Mouse (Mus musculus) forebrain, embryonic 10.5 days (tissue): Measurements from ENCODE around the gene Vstm2l. TPM values are rescaled to one million over a fixed set of nuclear protein-coding genes. Genes with fewer than 3 reads are reported as not detected.

Experiments used
- DNase-seq: peaks from one replicate; pipeline ENCODE4 v3.0.0-alpha.2; 2017; ENCODE audit warnings: low spot score; ENCODE audit errors: extremely low spot score
- H3K27ac ChIP-seq: fragments of 300-500 bp; sonication (generic); 2 replicates; pipeline ENCODE4 v1.5.1; 2016; ENCODE audit warnings: mild to moderate bottlenecking
- H3K27me3 ChIP-seq: fragments of 300-500 bp; sonication (generic); 2 replicates; pipeline ENCODE4 v1.6.1; 2016; ENCODE audit warnings: mild to moderate bottlenecking; ENCODE audit not compliant: poor library complexity, severe bottlenecking
- H3K36me3 ChIP-seq: fragments of 300-500 bp; sonication (generic); replicated peaks from 2 replicates; pipeline ENCODE4 v1.6.1; 2016; ENCODE audit warnings: mild to moderate bottlenecking, moderate library complexity
- H3K4me1 ChIP-seq: fragments of 300-500 bp; sonication (generic); 2 replicates; pipeline ENCODE4 v1.6.1; 2016
- H3K4me3 ChIP-seq: fragments of 300-500 bp; sonication (generic); 2 replicates; pipeline ENCODE4 v1.5.1; 2016; ENCODE audit warnings: mild to moderate bottlenecking, moderate library complexity
- H3K9me3 ChIP-seq: fragments of 300-500 bp; sonication (generic); 2 replicates; pipeline ENCODE4 v1.6.1; 2016; ENCODE audit warnings: mild to moderate bottlenecking, moderate library complexity
- WGBS: fragments of 180-500 bp; shearing (Covaris S2); methylation state at CpG from one replicate; pipeline ENCODE4 v1.1.7; 2016; 5-methylcytosine and 5-hydroxymethylcytosine counted together
- polyA plus RNA-seq: library from polyadenylated mRNA; unstranded; fragments of >200 nt; fragmentation: Nextera tagmentation; extraction: Ambion mirVana; gene quantifications from 2 replicates; pipeline ENCODE4 v1.2.1, GENCODE M21; 2016

The Vstm2l gene
- 0.10 and 0.11 TPM in 2 replicates for polyA plus RNA-seq

DNA sequence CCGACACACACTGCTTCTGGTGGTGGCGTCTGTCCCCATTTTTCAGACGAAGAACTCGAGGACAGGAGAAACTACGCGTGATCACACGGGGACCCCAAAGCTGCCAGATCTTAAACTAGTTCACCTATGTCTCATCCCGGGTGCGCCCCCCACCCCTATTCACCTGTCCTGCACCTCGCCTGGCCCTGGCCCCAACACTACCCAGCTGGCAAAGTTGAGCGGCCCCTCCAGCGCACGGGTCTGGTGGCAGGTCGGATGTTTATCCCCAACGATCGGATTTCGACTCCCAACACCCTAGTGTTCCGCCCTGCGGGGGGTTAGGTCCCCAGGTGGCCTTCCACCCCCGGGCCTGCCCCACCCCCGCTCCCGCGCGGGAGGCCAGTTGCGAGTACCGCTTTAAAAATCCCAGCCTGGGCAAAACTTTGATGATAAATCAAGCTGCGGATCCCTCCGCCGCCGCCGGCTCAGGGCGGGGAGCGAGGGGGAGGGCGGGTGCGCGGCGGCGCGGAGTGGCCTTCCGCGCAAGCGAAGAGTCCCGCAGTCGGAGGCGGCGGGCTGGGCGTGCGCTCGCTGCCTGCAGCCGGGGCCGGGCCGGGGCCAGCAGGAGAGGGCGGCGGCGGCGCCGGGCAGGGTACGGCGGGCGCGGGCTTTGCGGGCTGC is at the start of gene Vstm2l:
Gene Vstm2l, plus strand, starts transcription at position 549 of the 660 bp plus-strand sequence.
- H3K27ac ChIP-seq: no peak within 1 kb of the TSS
- peak; percentile 35 for DNase-seq
- H3K36me3 ChIP-seq: no peaks in the 10 kb centered on the region
- peaks cover 21% of the 10 kb centered on the region for H3K4me1 ChIP-seq
- H3K9me3 ChIP-seq: no peaks in the 10 kb centered on the region
- H3K27me3 ChIP-seq: peaks cover 65% of the 10 kb centered on the region
- peak within 1 kb of the TSS; percentile 49 for H3K4me3 ChIP-seq
- 2% methylated on average over 59 of the region's 62 CpGs for WGBS

DNA sequence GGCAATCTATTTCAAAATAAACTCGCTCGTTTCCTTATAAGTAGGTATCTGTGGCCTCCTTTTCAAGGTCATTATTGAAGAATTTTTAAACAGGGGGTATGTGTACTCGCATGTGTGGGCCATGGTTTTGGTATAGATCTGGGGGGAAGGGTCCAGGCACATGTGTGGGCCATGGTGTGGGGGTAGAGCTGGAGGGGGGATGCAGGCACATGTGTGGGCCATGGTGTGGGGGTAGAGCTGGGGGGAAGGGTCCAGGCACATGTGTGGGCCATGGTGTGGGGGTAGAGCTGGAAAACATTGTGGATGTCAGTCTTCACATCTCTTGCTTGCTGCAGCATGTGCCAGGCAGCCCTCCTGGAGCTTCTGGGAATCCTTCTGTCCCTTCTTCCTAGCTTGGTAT is 47.3 kb upstream of the Vstm2l start:
- H3K4me3 ChIP-seq: no peak overlapping the region
- no peak for DNase-seq
- 95% methylated on average over 3 of the region's 3 CpGs for WGBS
- H3K27me3 ChIP-seq: no peaks in the 10 kb centered on the region
- peaks cover 15% of the 10 kb centered on the region for H3K36me3 ChIP-seq
- H3K27ac ChIP-seq: no peak overlapping the region
- H3K4me1 ChIP-seq: no peaks in the 10 kb centered on the region
- no peaks in the 10 kb centered on the region for H3K9me3 ChIP-seq

DNA sequence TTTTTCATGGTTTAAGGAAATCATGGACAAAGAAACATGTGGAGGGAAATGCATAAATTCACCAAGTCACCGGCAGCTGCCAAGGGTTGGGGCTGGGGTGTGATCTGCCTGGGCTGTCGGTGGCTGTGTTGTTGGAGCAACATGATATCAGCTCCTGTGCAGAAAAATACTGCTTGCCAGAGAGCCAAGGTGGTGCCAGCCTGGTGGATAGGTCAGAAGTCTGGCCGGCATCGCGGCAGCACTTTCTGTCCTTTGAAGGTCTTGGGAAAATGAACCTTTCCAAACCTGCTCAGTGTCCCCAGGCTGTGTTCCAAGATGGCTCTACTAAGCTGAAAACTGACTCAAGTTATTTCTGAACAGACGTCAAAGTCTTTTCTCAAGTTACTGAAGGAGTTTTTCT is 44.2 kb upstream of the Vstm2l start:
- WGBS: 92% methylated on average over 6 of the region's 6 CpGs
- Histone ChIP-seq H3K36me3 (peaks cover 22% of the 10 kb centered on the region), H3K4me3 (no peak overlapping the region), H3K27ac (no peak overlapping the region), H3K9me3 (no peaks in the 10 kb centered on the region), H3K27me3 (no peaks in the 10 kb centered on the region), H3K4me1 (peaks cover 5% of the 10 kb centered on the region; the same call in 1 of the 2 replicates)
- DNase-seq: no peak

DNA sequence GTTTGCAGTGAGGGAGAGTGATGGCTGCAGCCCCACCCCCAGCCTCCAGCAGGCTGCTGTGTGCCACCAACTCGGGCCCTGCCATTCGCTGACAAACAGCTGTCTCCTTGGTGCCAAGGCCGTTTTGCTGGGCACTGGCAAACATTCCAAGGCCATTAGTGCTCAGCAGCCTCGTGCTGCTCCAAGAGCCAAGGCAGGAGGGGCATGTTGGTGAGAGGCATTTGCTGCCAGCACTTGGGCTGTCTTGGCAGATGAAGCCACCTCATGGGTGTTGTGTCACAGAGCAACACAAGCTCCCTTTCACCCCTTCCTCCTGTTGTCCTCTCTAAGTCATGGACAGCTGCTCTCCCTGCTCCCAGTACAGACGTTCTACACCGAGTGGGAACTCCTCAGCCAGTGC is 41.2 kb upstream of the Vstm2l start:
- Histone ChIP-seq H3K4me1 (peaks cover 7% of the 10 kb centered on the region; the same call in 1 of the 2 replicates), H3K9me3 (no peaks in the 10 kb centered on the region), H3K4me3 (no peak overlapping the region), H3K27ac (no peak overlapping the region), H3K36me3 (peaks cover 27% of the 10 kb centered on the region), H3K27me3 (no peaks in the 10 kb centered on the region)
- 84% methylated on average over 6 of the region's 6 CpGs for WGBS
- DNase-seq: no peak

GRCm38 (mm10) chr2:157873691-157874090 is 40.8 kb upstream of the Vstm2l start:
- no peaks in the 10 kb centered on the region for H3K9me3 ChIP-seq
- no peak overlapping the region for H3K4me3 ChIP-seq
- WGBS: 89% methylated on average over 1 of the region's 1 CpGs
- no peaks in the 10 kb centered on the region for H3K27me3 ChIP-seq
- H3K4me1 ChIP-seq: peaks cover 7% of the 10 kb centered on the region; the same call in 1 of the 2 replicates
- no peak overlapping the region for H3K27ac ChIP-seq
- DNase-seq: no peak
- H3K36me3 ChIP-seq: peaks cover 25% of the 10 kb centered on the region

- 70% methylated on average over 8 of the region's 8 CpGs for WGBS
- Histone ChIP-seq H3K4me3 (no peak overlapping the region), H3K27me3 (no peaks in the 10 kb centered on the region), H3K36me3 (peaks cover 25% of the 10 kb centered on the region), H3K4me1 (peaks cover 7% of the 10 kb centered on the region; the same call in 1 of the 2 replicates), H3K9me3 (no peaks in the 10 kb centered on the region), H3K27ac (no peak overlapping the region)
- no peak for DNase-seq
Measured at GRCm38 (mm10) chr2:157875111-157875510, 39.3 kb upstream of the Vstm2l start.

GRCm38 (mm10) chr2:157877394-157877793 is 37.1 kb upstream of the Vstm2l start:
- no peak for DNase-seq
- Histone ChIP-seq H3K27ac (no peak overlapping the region), H3K4me3 (no peak overlapping the region), H3K36me3 (peaks cover 11% of the 10 kb centered on the region; the same call in 1 of the 2 replicates), H3K9me3 (no peaks in the 10 kb centered on the region), H3K4me1 (peaks cover 25% of the 10 kb centered on the region), H3K27me3 (no peaks in the 10 kb centered on the region)
- 87% methylated on average over 3 of the region's 3 CpGs for WGBS

GRCm38 (mm10) chr2:157877967-157878366 is 36.5 kb upstream of the Vstm2l start:
- Histone ChIP-seq H3K27me3 (no peaks in the 10 kb centered on the region), H3K4me3 (no peak overlapping the region), H3K4me1 (peaks cover 29% of the 10 kb centered on the region), H3K27ac (no peak overlapping the region), H3K9me3 (no peaks in the 10 kb centered on the region), H3K36me3 (peaks cover 6% of the 10 kb centered on the region; the same call in 1 of the 2 replicates)
- no peak for DNase-seq
- 85% methylated on average over 5 of the region's 5 CpGs for WGBS

GRCm38 (mm10) chr2:157881939-157882338 is 32.5 kb upstream of the Vstm2l start:
- H3K27me3 ChIP-seq: no peaks in the 10 kb centered on the region
- DNase-seq: no peak
- no peaks in the 10 kb centered on the region for H3K9me3 ChIP-seq
- WGBS: 42% methylated on average over 11 of the region's 11 CpGs
- H3K4me1 ChIP-seq: peaks cover 39% of the 10 kb centered on the region
- H3K27ac ChIP-seq: peak overlapping the region; percentile 60
- no peak overlapping the region for H3K4me3 ChIP-seq
- H3K36me3 ChIP-seq: peaks cover 24% of the 10 kb centered on the region

- DNase-seq: no peak
- H3K36me3 ChIP-seq: peaks cover 46% of the 10 kb centered on the region
- 26% methylated on average over 10 of the region's 10 CpGs for WGBS
- peak overlapping the region; percentile 72 for H3K27ac ChIP-seq
- no peaks in the 10 kb centered on the region for H3K27me3 ChIP-seq
- H3K4me1 ChIP-seq: peaks cover 53% of the 10 kb centered on the region
- H3K9me3 ChIP-seq: no peaks in the 10 kb centered on the region
- H3K4me3 ChIP-seq: no peak overlapping the region
Measured at GRCm38 (mm10) chr2:157887275-157888025, 27.0 kb upstream of the Vstm2l start.

DNA sequence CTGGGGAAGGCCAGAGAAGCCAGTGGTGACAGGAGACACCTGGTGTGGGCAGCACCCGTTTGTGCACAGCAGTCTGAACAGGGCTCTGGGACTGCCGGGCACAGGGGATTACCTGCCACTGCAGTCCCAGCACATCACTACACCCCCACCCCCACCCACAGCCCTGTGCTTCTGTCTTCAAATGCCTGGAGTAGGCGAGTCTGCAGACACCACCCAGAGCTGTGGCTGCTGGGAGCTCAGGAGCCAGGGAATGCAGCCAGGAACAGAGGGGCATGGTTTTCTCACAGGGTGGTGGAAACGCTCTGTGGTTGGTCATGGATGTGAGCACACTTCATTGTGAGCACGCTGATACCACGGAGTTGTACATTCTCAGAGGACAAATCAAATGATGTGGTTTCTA is 23.3 kb upstream of the Vstm2l start:
- no peak overlapping the region for H3K27ac ChIP-seq
- peaks cover 45% of the 10 kb centered on the region for H3K4me1 ChIP-seq
- 83% methylated on average over 6 of the region's 6 CpGs for WGBS
- no peaks in the 10 kb centered on the region for H3K9me3 ChIP-seq
- H3K4me3 ChIP-seq: no peak overlapping the region
- no peak for DNase-seq
- peaks cover 23% of the 10 kb centered on the region for H3K36me3 ChIP-seq
- H3K27me3 ChIP-seq: no peaks in the 10 kb centered on the region

DNA sequence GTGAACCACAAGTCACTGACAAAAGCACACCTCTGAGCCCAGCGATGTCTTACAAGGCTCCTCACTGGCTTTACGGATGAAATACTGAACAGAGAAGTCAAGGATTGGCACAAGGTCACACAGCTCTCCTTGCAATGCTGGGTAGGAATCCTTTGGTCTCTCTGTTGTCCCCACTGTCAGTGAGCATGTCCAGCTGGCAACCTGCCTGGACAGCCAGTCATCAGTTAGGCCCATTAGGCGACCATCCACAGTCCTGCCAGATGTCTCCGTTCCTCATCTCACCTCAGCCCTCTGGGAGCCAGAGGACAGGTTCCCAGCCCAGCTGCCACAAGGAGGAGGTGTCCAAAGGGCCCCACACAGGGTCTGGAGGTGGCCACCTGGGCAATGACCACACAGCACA is 17.3 kb upstream of the Vstm2l start:
- H3K27me3 ChIP-seq: peaks cover 14% of the 10 kb centered on the region
- no peak for DNase-seq
- no peak overlapping the region for H3K4me3 ChIP-seq
- peaks cover 24% of the 10 kb centered on the region for H3K4me1 ChIP-seq
- H3K9me3 ChIP-seq: no peaks in the 10 kb centered on the region
- WGBS: 86% methylated on average over 4 of the region's 4 CpGs
- no peaks in the 10 kb centered on the region for H3K36me3 ChIP-seq
- no peak overlapping the region for H3K27ac ChIP-seq

- Histone ChIP-seq H3K9me3 (no peaks in the 10 kb centered on the region), H3K4me3 (no peak overlapping the region), H3K4me1 (peaks cover 16% of the 10 kb centered on the region), H3K36me3 (no peaks in the 10 kb centered on the region), H3K27ac (no peak overlapping the region), H3K27me3 (peaks cover 57% of the 10 kb centered on the region)
- WGBS: 1% methylated on average over 16 of the region's 16 CpGs
- DNase-seq: peak; percentile 88
Measured at GRCm38 (mm10) chr2:157913204-157913636, 1.2 kb upstream of the Vstm2l start.
